Mouse (Mus musculus): ENCODE data around the gene Acss3. TPM values are rescaled to one million over a fixed set of nuclear protein-coding genes. Genes with fewer than 3 reads are reported as not detected.
A peak's percentile ranks its signal among the peaks of the same experiment; 100 is the strongest.

Gene Acss3
- polyA plus RNA-seq, 1 experiment: 0.06 TPM

GRCm38 (mm10) chr10:107122744-107123528 lies 532 bp downstream of the Acss3 start:
- 10% methylated on average over 9 of the region's 9 CpGs for WGBS
- no peak for TF ChIP-seq POLR2A (IDR thresholded peaks at IDR 0.05; ENCODE audit: low read depth, low read length)
- TF ChIP-seq CTCF (IDR thresholded peaks at IDR 0.05; ENCODE audit: extremely low read depth, insufficient read length, insufficient replicate concordance, low read depth, low read length): no peak
- Histone ChIP-seq H3K36me3 (ENCODE audit: control insufficient read depth, insufficient read depth, low read length) (no peaks in the 10 kb centered on the region), H3K4me3 (ENCODE audit: low read depth, low read length) (peak overlapping the region; percentile 68), H3K27me3 (ENCODE audit: control insufficient read depth, insufficient read depth, low read length) (no peaks in the 10 kb centered on the region), H3K27ac (ENCODE audit: insufficient read depth, low read depth, low read length) (no peak overlapping the region), H3K4me1 (ENCODE audit: control insufficient read depth, insufficient read depth, insufficient read length, low read length) (peaks cover 3% of the 10 kb centered on the region; the same call in 1 of the 2 replicates)

- 97% methylated on average over 9 of the region's 9 CpGs for WGBS
- TF ChIP-seq POLR2A (IDR thresholded peaks at IDR 0.05; ENCODE audit: low read depth, low read length) (no peak), CTCF (IDR thresholded peaks at IDR 0.05; ENCODE audit: extremely low read depth, insufficient read length, insufficient replicate concordance, low read depth, low read length) (no peak)
- Histone ChIP-seq H3K36me3 (ENCODE audit: control insufficient read depth, insufficient read depth, low read length) (no peaks in the 10 kb centered on the region), H3K4me1 (ENCODE audit: control insufficient read depth, insufficient read depth, insufficient read length, low read length) (peaks cover 3% of the 10 kb centered on the region; the same call in 1 of the 2 replicates), H3K27ac (ENCODE audit: insufficient read depth, low read depth, low read length) (no peak overlapping the region), H3K27me3 (ENCODE audit: control insufficient read depth, insufficient read depth, low read length) (no peaks in the 10 kb centered on the region), H3K4me3 (ENCODE audit: low read depth, low read length) (no peak overlapping the region)
Measured at GRCm38 (mm10) chr10:107121301-107121700, 2.2 kb downstream of the Acss3 start.

- no peaks in the 10 kb centered on the region for H3K36me3 ChIP-seq (ENCODE audit: control insufficient read depth, insufficient read depth, low read length)
- peaks cover 3% of the 10 kb centered on the region; the same call in 1 of the 2 replicates for H3K4me1 ChIP-seq (ENCODE audit: control insufficient read depth, insufficient read depth, insufficient read length, low read length)
- TF ChIP-seq POLR2A (IDR thresholded peaks at IDR 0.05; ENCODE audit: low read depth, low read length) (no peak), CTCF (IDR thresholded peaks at IDR 0.05; ENCODE audit: extremely low read depth, insufficient read length, insufficient replicate concordance, low read depth, low read length) (no peak)
- H3K27me3 ChIP-seq (ENCODE audit: control insufficient read depth, insufficient read depth, low read length): no peaks in the 10 kb centered on the region
- no peak overlapping the region for H3K27ac ChIP-seq (ENCODE audit: insufficient read depth, low read depth, low read length)
- whole genome bisulfite sequencing: 86% methylated on average over 2 of the region's 2 CpGs
- H3K4me3 ChIP-seq (ENCODE audit: low read depth, low read length): no peak overlapping the region
Measured at GRCm38 (mm10) chr10:107119135-107119534, 4.3 kb downstream of the Acss3 start.

- Histone ChIP-seq H3K27me3 (ENCODE audit: control insufficient read depth, insufficient read depth, low read length) (no peaks in the 10 kb centered on the region), H3K4me1 (ENCODE audit: control insufficient read depth, insufficient read depth, insufficient read length, low read length) (no peaks in the 10 kb centered on the region), H3K4me3 (ENCODE audit: low read depth, low read length) (no peak overlapping the region), H3K36me3 (ENCODE audit: control insufficient read depth, insufficient read depth, low read length) (no peaks in the 10 kb centered on the region), H3K27ac (ENCODE audit: insufficient read depth, low read depth, low read length) (no peak overlapping the region; the same call in 1 of the 2 replicates)
- whole genome bisulfite sequencing: 64% methylated on average over 4 of the region's 4 CpGs
- TF ChIP-seq POLR2A (IDR thresholded peaks at IDR 0.05; ENCODE audit: low read depth, low read length) (no peak), CTCF (IDR thresholded peaks at IDR 0.05; ENCODE audit: extremely low read depth, insufficient read length, insufficient replicate concordance, low read depth, low read length) (no peak)
Measured at GRCm38 (mm10) chr10:107116709-107117267, 6.7 kb downstream of the Acss3 start.

GRCm38 (mm10) chr10:107115930-107116642 lies 7.4 kb downstream of the Acss3 start:
- Histone ChIP-seq H3K36me3 (ENCODE audit: control insufficient read depth, insufficient read depth, low read length) (no peaks in the 10 kb centered on the region), H3K27me3 (ENCODE audit: control insufficient read depth, insufficient read depth, low read length) (no peaks in the 10 kb centered on the region), H3K27ac (ENCODE audit: insufficient read depth, low read depth, low read length) (no peak overlapping the region), H3K4me1 (ENCODE audit: control insufficient read depth, insufficient read depth, insufficient read length, low read length) (no peaks in the 10 kb centered on the region), H3K4me3 (ENCODE audit: low read depth, low read length) (no peak overlapping the region)
- WGBS: 4% methylated on average over 1 of the region's 1 CpGs
- TF ChIP-seq CTCF (IDR thresholded peaks at IDR 0.05; ENCODE audit: extremely low read depth, insufficient read length, insufficient replicate concordance, low read depth, low read length): no peak
- TF ChIP-seq POLR2A (IDR thresholded peaks at IDR 0.05; ENCODE audit: low read depth, low read length): no peak

GRCm38 (mm10) chr10:107115121-107115520 lies 8.3 kb downstream of the Acss3 start:
- TF ChIP-seq POLR2A (IDR thresholded peaks at IDR 0.05; ENCODE audit: low read depth, low read length) (no peak), CTCF (IDR thresholded peaks at IDR 0.05; ENCODE audit: extremely low read depth, insufficient read length, insufficient replicate concordance, low read depth, low read length) (no peak)
- WGBS: 42% methylated on average over 1 of the region's 1 CpGs
- H3K36me3 ChIP-seq (ENCODE audit: control insufficient read depth, insufficient read depth, low read length): no peaks in the 10 kb centered on the region

GRCm38 (mm10) chr10:107094452-107094851 lies 29.0 kb downstream of the Acss3 start:
- H3K4me3 ChIP-seq (ENCODE audit: low read depth, low read length): no peak overlapping the region
- H3K27ac ChIP-seq (ENCODE audit: insufficient read depth, low read depth, low read length): no peak overlapping the region
- no peaks in the 10 kb centered on the region for H3K27me3 ChIP-seq (ENCODE audit: control insufficient read depth, insufficient read depth, low read length)
- no peak for TF ChIP-seq POLR2A (IDR thresholded peaks at IDR 0.05; ENCODE audit: low read depth, low read length)
- TF ChIP-seq CTCF (IDR thresholded peaks at IDR 0.05; ENCODE audit: extremely low read depth, insufficient read length, insufficient replicate concordance, low read depth, low read length): no peak
- 70% methylated on average over 3 of the region's 3 CpGs for WGBS
- H3K36me3 ChIP-seq (ENCODE audit: control insufficient read depth, insufficient read depth, low read length): no peaks in the 10 kb centered on the region
- H3K4me1 ChIP-seq (ENCODE audit: control insufficient read depth, insufficient read depth, insufficient read length, low read length): no peaks in the 10 kb centered on the region

More at GRCm38 (mm10) chr10:107115121-107115520, 8.3 kb downstream of the Acss3 start:
- H3K27me3 ChIP-seq (ENCODE audit: control insufficient read depth, insufficient read depth, low read length): no peaks in the 10 kb centered on the region
- no peak overlapping the region for H3K27ac ChIP-seq (ENCODE audit: insufficient read depth, low read depth, low read length)
- H3K4me1 ChIP-seq (ENCODE audit: control insufficient read depth, insufficient read depth, insufficient read length, low read length): no peaks in the 10 kb centered on the region
- no peak overlapping the region for H3K4me3 ChIP-seq (ENCODE audit: low read depth, low read length)
